Mouse (Mus musculus): ENCODE results near the gene Bcl2l13.

DNA sequence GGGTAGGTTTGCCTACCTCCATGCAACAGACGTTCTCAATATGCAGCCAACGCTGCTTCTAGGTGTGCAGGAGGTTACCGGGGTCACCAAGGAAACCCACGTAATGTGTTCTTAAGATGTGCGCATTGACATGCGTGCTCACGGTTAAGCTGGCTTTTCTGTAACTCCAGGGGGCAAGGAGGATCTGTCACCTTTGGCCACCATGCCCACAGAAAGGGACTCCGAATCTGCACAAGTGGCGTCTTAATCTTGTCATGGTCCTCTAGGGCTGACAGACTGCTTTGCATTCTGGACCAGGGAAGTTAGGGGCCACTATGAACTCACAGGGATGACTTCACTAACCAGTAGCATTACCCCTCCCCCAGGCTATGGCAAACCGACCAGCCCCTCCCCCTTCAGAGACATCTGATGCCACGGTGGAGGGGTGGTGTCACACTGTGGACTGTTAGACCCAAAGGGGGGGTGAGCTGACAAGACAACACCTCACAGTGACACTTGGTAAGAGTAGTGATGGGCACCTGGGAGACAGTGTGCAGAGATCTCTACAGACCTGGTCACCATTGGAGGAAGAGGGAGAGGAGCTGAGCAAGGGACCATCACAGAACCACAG lies 102.1 kb downstream of the Bcl2l13 start:
- TF ChIP-seq CTCF (IDR thresholded peaks at IDR 0.05; ENCODE audit: insufficient read depth, low read depth, low read length) = no peak
- no peak for TF ChIP-seq POLR2A (IDR thresholded peaks at IDR 0.05; ENCODE audit: insufficient read depth, low read depth, low read length)

All from olfactory bulb, adult 2 months (tissue).